Mouse (Mus musculus) liver, adult 2 months (tissue): ENCODE measurements around the gene Slc5a3. TPM values are rescaled to one million over a fixed set of nuclear protein-coding genes. Genes with fewer than 3 reads are reported as not detected.

Source experiments
- DNase-seq: peaks from one replicate; pipeline ENCODE4 v3.0.0-alpha.2; 2011; ENCODE audit warnings: low read depth, low spot score; ENCODE audit errors: extremely low read depth
- H3K27ac ChIP-seq: fragments of 200-500 bp; replicated peaks from 2 replicates; pipeline ENCODE4 v1.5.1; 2012; ENCODE audit warnings: low read depth, mild to moderate bottlenecking, control low read depth, inconsistent platforms, low read length; ENCODE audit not compliant: insufficient read depth
- H3K27me3 ChIP-seq: fragments of 200-500 bp; 2 replicates; pipeline ENCODE4 v1.6.1; 2012; ENCODE audit warnings: mild to moderate bottlenecking, moderate library complexity, low read length, inconsistent platforms; ENCODE audit not compliant: control insufficient read depth, insufficient read depth
- H3K36me3 ChIP-seq: fragments of 200-500 bp; 2 replicates; pipeline ENCODE4 v1.6.1; 2012; ENCODE audit warnings: low read length, inconsistent platforms; ENCODE audit not compliant: control insufficient read depth, insufficient read depth
- H3K4me1 ChIP-seq: fragments of 200-500 bp; 2 replicates; pipeline ENCODE4 v1.6.1; 2011; ENCODE audit warnings: low read length; ENCODE audit not compliant: control insufficient read depth, insufficient read depth
- H3K4me3 ChIP-seq: fragments of 200-500 bp; 2 replicates; pipeline ENCODE4 v1.5.1; 2011; ENCODE audit warnings: low read depth, mild to moderate bottlenecking, control low read depth, low read length, moderate library complexity; ENCODE audit not compliant: insufficient read depth
- H3K79me2 ChIP-seq: fragments of 200-500 bp; 2 replicates; pipeline ENCODE4 v1.6.1; 2012; ENCODE audit warnings: inconsistent platforms, mild to moderate bottlenecking, low read length, moderate library complexity; ENCODE audit not compliant: control insufficient read depth, insufficient read depth
- H3K9ac ChIP-seq: fragments of 200-500 bp; 2 replicates; pipeline ENCODE4 v1.6.1; 2012; ENCODE audit warnings: low read depth, mild to moderate bottlenecking, control low read depth, inconsistent platforms, low read length
- CTCF ChIP-seq: fragments of 200-500 bp; IDR thresholded peaks from 2 replicates; pipeline ENCODE4 v1.5.1; 2011; ENCODE audit warnings: low read depth, low read length, control low read depth
- POLR2A ChIP-seq: fragments of 200-500 bp; IDR thresholded peaks from 2 replicates; pipeline ENCODE4 v1.6.1; 2011; ENCODE audit warnings: low read length, control low read depth; ENCODE audit not compliant: insufficient read depth; ENCODE audit errors: extremely low read depth
- WGBS: fragments of 180-500 bp; shearing (Covaris S2); methylation state at CpG from one replicate; pipeline ENCODE4 v1.1.7; 2018; 5-methylcytosine and 5-hydroxymethylcytosine counted together
- polyA plus RNA-seq: library from polyadenylated mRNA; depleted of rRNA; stranded (reverse); fragments of >200 nt; gene quantifications from 2 replicates; pipeline ENCODE4 v1.2.3, GENCODE M21; 2012
- total RNA-seq: library from RNA; depleted of rRNA; stranded (reverse); fragments of >200 nt; gene quantifications from 2 replicates; pipeline ENCODE4 v1.2.3, GENCODE M21; 2014

Gene Slc5a3
- total and polyA plus RNA-seq, 2 experiments = 0.53 to 3.8 TPM

DNA sequence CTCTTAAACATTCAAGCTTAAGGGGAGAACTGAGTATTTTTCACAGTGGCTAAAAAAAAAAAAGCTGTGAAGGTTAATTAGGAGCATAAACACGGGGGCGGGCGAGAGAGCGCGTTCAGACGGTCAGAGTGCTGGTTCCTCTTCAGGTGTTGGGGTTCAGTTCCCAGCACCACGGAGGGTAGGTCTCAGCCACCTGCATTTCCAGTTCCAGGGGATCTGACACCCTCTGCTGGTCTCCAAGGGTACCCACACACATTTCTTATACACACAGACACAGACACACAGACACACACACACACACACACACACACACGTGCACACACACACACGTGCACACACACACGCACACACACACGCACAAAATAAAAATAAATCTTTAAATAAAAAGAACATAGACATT is 18.2 kb upstream of the Slc5a3 start:
- TF ChIP-seq CTCF = no peak
- no peak for TF ChIP-seq POLR2A
- no peaks in the 10 kb centered on the region for H3K27me3 ChIP-seq
- DNase-seq = no peak
- WGBS = 93% methylated on average over 11 of the region's 11 CpGs
- no peaks in the 10 kb centered on the region for H3K36me3 ChIP-seq
- H3K4me1 ChIP-seq = no peaks in the 10 kb centered on the region
- H3K4me3 ChIP-seq = no peak overlapping the region
- no peak overlapping the region for H3K9ac ChIP-seq
- no peaks in the 10 kb centered on the region for H3K79me2 ChIP-seq
- H3K27ac ChIP-seq = no peak overlapping the region

DNA sequence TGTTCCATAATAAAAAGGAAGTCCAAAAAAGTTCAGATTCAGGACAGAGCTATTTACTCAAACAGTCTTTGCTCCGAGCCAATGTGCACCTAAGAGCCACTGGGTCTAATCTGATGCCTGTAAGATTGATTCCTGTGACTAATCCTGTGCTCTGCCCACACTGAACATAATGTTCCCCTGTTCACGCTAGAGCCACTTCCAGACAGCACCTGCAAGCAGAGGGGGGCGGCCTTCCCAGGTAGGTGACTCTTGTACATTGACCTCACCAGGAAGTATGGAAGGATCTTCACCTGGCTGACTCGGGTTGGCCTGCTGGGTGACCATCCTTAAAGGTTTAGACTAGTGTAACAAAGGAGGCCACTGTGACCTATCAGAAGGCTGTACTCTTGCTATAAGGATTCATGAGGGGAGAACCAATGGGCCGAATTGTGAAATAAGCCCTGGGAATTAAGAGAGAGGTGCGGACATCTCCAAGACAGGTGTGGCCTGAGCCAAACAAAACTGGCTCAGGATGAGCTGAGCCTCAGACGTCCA is 6.3 kb upstream of the Slc5a3 start:
- 87% methylated on average over 7 of the region's 7 CpGs for WGBS

DNA sequence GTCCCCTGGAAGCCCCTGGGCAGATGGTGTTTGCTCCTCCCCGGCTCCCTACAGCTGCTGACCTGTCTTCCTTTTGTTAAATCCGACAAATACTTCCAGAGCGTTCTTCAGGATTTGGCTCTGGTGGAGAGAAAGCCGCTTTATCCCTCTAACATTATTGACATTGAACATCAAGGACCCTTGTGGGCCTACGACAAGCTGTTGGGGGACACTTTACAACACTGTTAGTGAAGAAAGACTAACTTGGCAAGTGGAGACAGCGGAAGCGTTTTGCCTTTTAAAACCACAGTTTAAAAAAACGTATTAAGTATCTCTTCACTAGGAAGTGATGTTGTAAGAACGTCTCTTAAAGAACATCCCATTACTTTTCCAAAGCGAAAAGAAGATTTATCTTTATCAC is 5.6 kb upstream of the Slc5a3 start:
- H3K36me3 ChIP-seq = no peaks in the 10 kb centered on the region
- no peak overlapping the region for H3K4me3 ChIP-seq
- no peaks in the 10 kb centered on the region for H3K79me2 ChIP-seq
- no peak overlapping the region for H3K27ac ChIP-seq
- DNase-seq = no peak
- H3K9ac ChIP-seq = no peak overlapping the region
- 83% methylated on average over 10 of the region's 10 CpGs for WGBS
- H3K4me1 ChIP-seq = peaks cover 2% of the 10 kb centered on the region; the same call in 1 of the 2 replicates
- TF ChIP-seq POLR2A = no peak
- no peaks in the 10 kb centered on the region for H3K27me3 ChIP-seq

More for the DNA sequence above, 6.3 kb upstream of the Slc5a3 start:
- Histone ChIP-seq H3K79me2 (no peaks in the 10 kb centered on the region), H3K4me3 (no peak overlapping the region), H3K36me3 (no peaks in the 10 kb centered on the region), H3K9ac (no peak overlapping the region), H3K27me3 (no peaks in the 10 kb centered on the region), H3K27ac (no peak overlapping the region), H3K4me1 (no peaks in the 10 kb centered on the region)
- DNase-seq = no peak
- TF ChIP-seq POLR2A (no peak), CTCF (no peak)

DNA sequence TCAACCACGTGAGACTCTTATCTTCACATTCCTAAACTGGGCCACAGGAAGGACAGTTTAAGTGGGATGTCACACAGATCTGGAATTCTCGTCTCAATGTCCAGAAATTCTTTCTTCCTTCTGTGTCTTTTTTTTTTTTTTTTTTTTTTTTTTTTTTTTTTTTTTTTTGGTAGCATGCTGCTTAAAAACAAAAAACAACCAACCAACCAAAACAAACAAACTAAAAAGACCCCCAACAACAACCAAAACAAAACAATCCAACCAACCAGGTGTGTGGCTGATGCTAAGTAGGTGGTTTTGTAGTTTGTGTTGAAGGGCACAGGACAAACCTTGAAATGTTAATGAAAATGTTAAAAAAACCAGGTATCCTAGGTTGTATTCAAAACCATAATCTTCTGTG is 1.4 kb upstream of the Slc5a3 start:
- Histone ChIP-seq H3K9ac (no peak overlapping the region), H3K36me3 (0 out of 2 replicates have a peak, but pooled peaks cover 3% of the 10 kb centered on the region), H3K4me1 (peaks cover 9% of the 10 kb centered on the region), H3K27ac (no peak overlapping the region), H3K4me3 (no peak overlapping the region), H3K79me2 (peaks cover 12% of the 10 kb centered on the region), H3K27me3 (no peaks in the 10 kb centered on the region)
- TF ChIP-seq CTCF = no peak
- no peak for TF ChIP-seq POLR2A
- DNase-seq = peak; percentile 79
- 2% methylated on average over 2 of the region's 2 CpGs for WGBS

DNA sequence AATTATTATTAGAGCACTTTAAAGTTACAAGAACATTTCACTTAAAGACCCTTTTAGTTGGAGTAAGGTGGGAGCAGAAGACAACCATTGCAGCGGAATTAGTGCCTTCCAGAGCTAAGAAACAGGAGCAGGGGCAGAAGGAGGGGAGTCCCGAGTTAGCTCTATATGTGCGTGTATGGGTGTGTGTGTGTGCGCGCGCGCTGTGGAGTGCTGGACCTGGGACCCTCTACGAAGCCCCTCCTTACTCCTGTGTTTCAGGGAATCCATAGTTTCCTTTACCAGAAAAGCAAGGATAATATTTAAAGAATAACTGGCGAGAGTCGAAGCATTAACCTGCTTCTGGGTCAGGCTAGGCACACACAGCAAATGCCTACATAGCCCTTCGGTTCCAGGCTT is 668 bp upstream of the Slc5a3 start:
- H3K27ac ChIP-seq = no peak overlapping the region
- TF ChIP-seq POLR2A (no peak), CTCF (no peak)
- no peaks in the 10 kb centered on the region for H3K27me3 ChIP-seq
- WGBS = 8% methylated on average over 11 of the region's 11 CpGs
- H3K4me3 ChIP-seq = peak overlapping the region; percentile 75
- peak; percentile 19 for DNase-seq
- H3K79me2 ChIP-seq = peaks cover 12% of the 10 kb centered on the region
- H3K9ac ChIP-seq = peak overlapping the region; percentile 81
- peaks cover 9% of the 10 kb centered on the region for H3K4me1 ChIP-seq
- peaks cover 7% of the 10 kb centered on the region; the same call in 1 of the 2 replicates for H3K36me3 ChIP-seq
